Mouse (Mus musculus): ENCODE data around the gene Cxcr2.

DNA sequence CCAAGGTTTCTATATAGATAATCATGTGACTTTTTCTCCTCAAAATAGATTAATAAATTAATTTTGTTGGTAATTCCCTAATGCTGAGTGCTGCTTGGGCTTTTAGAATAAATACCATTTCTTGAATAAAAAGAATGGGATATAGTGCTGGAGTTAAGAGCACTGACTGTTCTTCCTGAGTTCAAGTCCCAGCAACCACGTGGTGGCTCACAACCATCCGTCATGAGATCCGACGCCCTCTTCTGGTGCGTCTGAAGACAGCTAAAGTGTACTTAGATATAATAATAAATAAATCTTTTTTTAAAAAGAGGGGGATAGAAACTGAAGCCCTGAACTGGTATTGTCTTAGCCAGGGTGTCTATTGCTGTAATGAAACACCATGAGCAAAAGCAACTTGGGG is 49.7 kb downstream of the Cxcr2 start:
- TF ChIP-seq POLR2A (IDR thresholded peaks at IDR 0.05; ENCODE audit: insufficient read depth, low read depth, low read length) (no peak), CTCF (IDR thresholded peaks at IDR 0.05; ENCODE audit: insufficient read depth, low read depth, low read length) (no peak)
